Comparison of ENCODE assay signal across 21 mouse cellular contexts in genomic region chr9:56611912-56612797, GRCm38 (mm10).
A peak's percentile ranks its signal among the peaks of the same experiment; 100 is the strongest.
DNase-seq lines count a peak whose midpoint lies in the region; ATAC-seq and TF ChIP-seq lines count a peak whose summit lies in the region.
"Had no signal": no experiment of that assay in that cellular context is flagged by ENCODE, and none has a peak within 500 bp of the region (broad histone marks: within the 10 kb centered on the region; RNA-seq: fewer than 3 reads in every experiment).

No protein-coding gene starts in this region.

- no peaks in the 10 kb centered on the region for H3K36me3 ChIP-seq in limb, embryonic 12.5 days
- no peaks in the 10 kb centered on the region for H3K36me3 ChIP-seq in limb, embryonic 10.5 days
- no peaks in the 10 kb centered on the region for H3K36me3 ChIP-seq in CH12.LX (replicated peaks in 1 of 2; ENCODE audit: control insufficient read depth in 1 of 2, insufficient read depth in 1 of 2, low read length in 1 of 2)
- H3K36me3 ChIP-seq: embryonic facial prominence, embryonic 12.5 days; embryonic facial prominence, embryonic 15.5 days; hindbrain, embryonic 12.5 days had no signal

- peak overlapping the region; percentile 13; the same call in 1 of the 2 replicates for H3K4me2 ChIP-seq in limb, embryonic 12.5 days
- H3K4me2 ChIP-seq in CH12.LX (ENCODE audit: insufficient read depth, low read depth, poor library complexity, severe bottlenecking) = peak overlapping the region; percentile 25; the same call in 1 of the 2 replicates
- H3K4me2 ChIP-seq: embryonic facial prominence, embryonic 12.5 days; embryonic facial prominence, embryonic 15.5 days; hindbrain, embryonic 12.5 days; hindbrain, embryonic 15.5 days had no signal

- TF ChIP-seq CTCF in CH12.LX (conservative IDR thresholded peaks at IDR 0.05 in 1 of 2, IDR thresholded peaks at IDR 0.05 in 1 of 2; ENCODE audit: low read depth in 2 of 2, low read length in 2 of 2) = no peak

- H3K9me3 ChIP-seq in limb, embryonic 12.5 days = no peaks in the 10 kb centered on the region
- H3K9me3 ChIP-seq in limb, embryonic 10.5 days (replicated peaks) = no peaks in the 10 kb centered on the region
- H3K9me3 ChIP-seq in CH12.LX (replicated peaks; ENCODE audit: low read length) = no peaks in the 10 kb centered on the region
- H3K9me3 ChIP-seq: embryonic facial prominence, embryonic 12.5 days; embryonic facial prominence, embryonic 15.5 days; hindbrain, embryonic 12.5 days; hindbrain, embryonic 15.5 days had no signal

- no peak for TF ChIP-seq RAD21 in CH12.LX (IDR thresholded peaks at IDR 0.05; ENCODE audit: low read depth, low read length)

- no peak overlapping the region for H3K27ac ChIP-seq in limb, embryonic 12.5 days
- H3K27ac ChIP-seq in limb, embryonic 10.5 days = no peak overlapping the region
- H3K27ac ChIP-seq in CH12.LX (ENCODE audit: insufficient read depth, low read depth) = no peak overlapping the region
- H3K27ac ChIP-seq: embryonic facial prominence, embryonic 12.5 days; embryonic facial prominence, embryonic 15.5 days; hindbrain, embryonic 12.5 days; hindbrain, embryonic 15.5 days had no signal

- TF ChIP-seq EP300 in CH12.LX (IDR thresholded peaks at IDR 0.05; ENCODE audit: low read length) = no peak

- no peak overlapping the region for H3K4me3 ChIP-seq in limb, embryonic 12.5 days (replicated peaks)
- no peak overlapping the region for H3K4me3 ChIP-seq in limb, embryonic 10.5 days
- peak overlapping the region in 1 of 3 experiments; percentile 13 for H3K4me3 ChIP-seq in CH12.LX (replicated peaks in 1 of 3; ENCODE audit: low read depth in 2 of 3, low read length in 2 of 3, poor library complexity in 1 of 3)
- H3K4me3 ChIP-seq: embryonic facial prominence, embryonic 12.5 days; embryonic facial prominence, embryonic 15.5 days; hindbrain, embryonic 12.5 days; hindbrain, embryonic 15.5 days had no signal

- no peak for TF ChIP-seq POLR2A in CH12.LX (IDR thresholded peaks at IDR 0.05; ENCODE audit: low read depth, low read length)

- no peaks in the 10 kb centered on the region for H3K79me2 ChIP-seq in CH12.LX (replicated peaks; ENCODE audit: control insufficient read depth, extremely low read depth, insufficient read depth, poor library complexity, severe bottlenecking)

- no peak for ATAC-seq in limb, embryonic 12.5 days (ENCODE audit: insufficient number of reproducible peaks, insufficient read depth, low FRiP score, low TSS enrichment, low read depth)
- ATAC-seq: forebrain, embryonic 14.5 days; forebrain, postnatal 0 days; intestine, postnatal 0 days had no signal

- H3K27me3 ChIP-seq in limb, embryonic 12.5 days = peaks cover 72% of the 10 kb centered on the region
- peaks cover 62% of the 10 kb centered on the region for H3K27me3 ChIP-seq in limb, embryonic 10.5 days (ENCODE audit: low read depth, poor library complexity, severe bottlenecking)
- H3K27me3 ChIP-seq in CH12.LX (replicated peaks) = no peaks in the 10 kb centered on the region
- H3K27me3 ChIP-seq: embryonic facial prominence, embryonic 15.5 days; hindbrain, embryonic 15.5 days had no signal

- no peak overlapping the region for H3K9ac ChIP-seq in limb, embryonic 12.5 days (replicated peaks)
- no peak overlapping the region for H3K9ac ChIP-seq in CH12.LX (ENCODE audit: insufficient read depth, low read depth)
- H3K9ac ChIP-seq: embryonic facial prominence, embryonic 12.5 days; embryonic facial prominence, embryonic 15.5 days; forebrain, postnatal 0 days; hindbrain, embryonic 12.5 days; hindbrain, embryonic 15.5 days had no signal

- peak; percentile 62 to 72 for DNase-seq in cerebellum, postnatal 14 days
- DNase-seq in cerebellum, adult 18-20 months = no peak
- peak; percentile 78 for DNase-seq in heart, adult 11 months
- DNase-seq in heart, adult 18-20 months = no peak
- DNase-seq in limb, embryonic 10.5 days (ENCODE audit: low spot score) = no peak
- DNase-seq in CH12.LX (ENCODE audit: extremely low read depth) = no peak
- DNase-seq in urinary bladder, postnatal 25 days (ENCODE audit: low spot score) = no peak
- DNase-seq: adrenal gland, adult 2 months; B cell, adult 2 months; cerebellum, adult 11 months; cerebellum, adult 8-10 months; forebrain, postnatal 0 days; gastrocnemius, postnatal 14 days; kidney, adult 2 months had no signal

- dilution Hi-C loops in CH12.LX (cut with MboI; ENCODE audit: extremely low pct_ligation_motif_present, extremely low pct_unique_long_range_greater_than_20kb, low sequenced_read_pairs) = no loop called here

- in situ Hi-C loops in CH12.LX (cut with MboI; ENCODE audit: low pct_ligation_motif_present, low pct_unique_long_range_greater_than_20kb, low sequenced_read_pairs) = no loop called here

- WGBS in limb, embryonic 12.5 days = 73% methylated on average over 8 of the region's 8 CpGs
- WGBS in limb, embryonic 10.5 days = 89% methylated on average over 8 of the region's 8 CpGs

- H3K4me1 ChIP-seq in limb, embryonic 12.5 days (replicated peaks) = peaks cover 34% of the 10 kb centered on the region
- peaks cover 38% of the 10 kb centered on the region for H3K4me1 ChIP-seq in limb, embryonic 10.5 days
- peaks cover 18 to 62% of the 10 kb centered on the region in 2 experiments for H3K4me1 ChIP-seq in CH12.LX (ENCODE audit: control insufficient read depth in 1 of 2, insufficient read depth in 2 of 2)
- H3K4me1 ChIP-seq: embryonic facial prominence, embryonic 12.5 days had no signal

TF ChIP-seq in CH12.LX, 34 proteins besides CTCF, POLR2A, EP300 and RAD21:
- TF ChIP-seq IRF4 (IDR thresholded peaks at IDR 0.05; ENCODE audit: low read depth, low read length) = no peak
- TF ChIP-seq PAX5 (IDR thresholded peaks at IDR 0.05; ENCODE audit: low read length) = no peak
- TF ChIP-seq E2F4 (IDR thresholded peaks at IDR 0.05; ENCODE audit: insufficient replicate concordance, low read depth, low read length) = no peak
- no peak for TF ChIP-seq CHD2 (IDR thresholded peaks at IDR 0.05; ENCODE audit: low read length)
- TF ChIP-seq SIN3A (IDR thresholded peaks at IDR 0.05; ENCODE audit: low read length) = no peak
- no peak for TF ChIP-seq POLR2AphosphoS2 (IDR thresholded peaks at IDR 0.05; ENCODE audit: low read depth, low read length)
- TF ChIP-seq CHD1 (IDR thresholded peaks at IDR 0.05; ENCODE audit: low read depth, low read length) = no peak
TF ChIP-seq in CH12.LX: peak in this region for 0.

Comparison
In these comparisons a context has a peak if more than half of its experiments do, and no peak if none do; other contexts are left out.
1. DNase-seq: peak in cerebellum, postnatal 14 days (2 of 2) and heart, adult 11 months (single experiment); none in cerebellum, adult 18-20 months (0 of 2), heart, adult 18-20 months (0 of 2), limb, embryonic 10.5 days (single experiment), CH12.LX (single experiment) and urinary bladder, postnatal 25 days (single experiment).